Mouse (Mus musculus): ENCODE results near the gene Txndc11. TPM values are rescaled to one million over a fixed set of nuclear protein-coding genes. Genes with fewer than 3 reads are reported as not detected.
A peak's percentile ranks its signal among the peaks of the same experiment; 100 is the strongest.

Txndc11 gene
- total and polyA plus RNA-seq, 2 experiments from 2014 or later: 25.2 to 44.1 TPM

GRCm38 (mm10) chr16:11062794-11063721 lies 71.4 kb downstream of the Txndc11 start:
- Histone ChIP-seq H3K4me3 (ENCODE audit: low read length) (no peak overlapping the region), H3K4me1 (ENCODE audit: insufficient read depth, low read length) (peaks cover 16% of the 10 kb centered on the region), H3K36me3 (ENCODE audit: insufficient read depth, low read length) (no peaks in the 10 kb centered on the region), H3K27ac (peak overlapping the region; percentile 69), H3K9me3 (ENCODE audit: low read length) (no peaks in the 10 kb centered on the region), H3K9ac (replicated peaks; ENCODE audit: low read length) (peak overlapping the region; percentile 35; the same call in 1 of the 2 replicates), H3K27me3 (ENCODE audit: insufficient read depth, low read length) (no peaks in the 10 kb centered on the region), H3K4me2 (ENCODE audit: low read depth, low read length) (no peak overlapping the region)
- no peak for ATAC-seq
- no peak for TF ChIP-seq CTCF (IDR thresholded peaks at IDR 0.05; ENCODE audit: low read depth)
- DNase-seq (ENCODE audit: low spot score): peak; percentile 65
- 19% methylated on average over 13 of the region's 13 CpGs for WGBS

- Histone ChIP-seq H3K4me2 (ENCODE audit: low read depth, low read length) (no peak within 1 kb of the TSS), H3K9ac (replicated peaks; ENCODE audit: low read length) (no peak within 1 kb of the TSS), H3K4me3 (ENCODE audit: low read length) (no peak within 1 kb of the TSS), H3K4me1 (ENCODE audit: insufficient read depth, low read length) (peaks cover 8% of the 10 kb centered on the region), H3K27ac (no peak within 1 kb of the TSS), H3K9me3 (ENCODE audit: low read length) (no peaks in the 10 kb centered on the region), H3K36me3 (ENCODE audit: insufficient read depth, low read length) (no peaks in the 10 kb centered on the region), H3K27me3 (ENCODE audit: insufficient read depth, low read length) (no peaks in the 10 kb centered on the region)
- no peak for TF ChIP-seq CTCF (IDR thresholded peaks at IDR 0.05; ENCODE audit: low read depth)
- ATAC-seq: no peak
- 85% methylated on average over 4 of the region's 4 CpGs for WGBS
- DNase-seq (ENCODE audit: low spot score): no peak
Observed at GRCm38 (mm10) chr16:11060645-11061044, 73.8 kb downstream of the Txndc11 start, which contains the start of gene Snn. Snn (plus strand) TSS chr16:11060945.

GRCm38 (mm10) chr16:11055916-11056315 lies 78.5 kb downstream of the Txndc11 start:
- no peaks in the 10 kb centered on the region for H3K27me3 ChIP-seq (ENCODE audit: insufficient read depth, low read length)
- ATAC-seq (0 out of 2 replicates have a peak, but pooled peaks have one; percentile 50), DNase-seq (ENCODE audit: low spot score) (no peak)
- no peaks in the 10 kb centered on the region for H3K36me3 ChIP-seq (ENCODE audit: insufficient read depth, low read length)
- H3K27ac ChIP-seq: no peak overlapping the region
- H3K4me1 ChIP-seq (ENCODE audit: insufficient read depth, low read length): no peaks in the 10 kb centered on the region
- TF ChIP-seq CTCF (IDR thresholded peaks at IDR 0.05; ENCODE audit: low read depth): no peak
- H3K9me3 ChIP-seq (ENCODE audit: low read length): no peaks in the 10 kb centered on the region
- H3K9ac ChIP-seq (replicated peaks; ENCODE audit: low read length): no peak overlapping the region
- 59% methylated on average over 5 of the region's 5 CpGs for WGBS
- no peak overlapping the region for H3K4me3 ChIP-seq (ENCODE audit: low read length)
- no peak overlapping the region for H3K4me2 ChIP-seq (ENCODE audit: low read depth, low read length)

- H3K4me1 ChIP-seq (ENCODE audit: insufficient read depth, low read length): no peaks in the 10 kb centered on the region
- DNase-seq (ENCODE audit: low spot score): no peak
- H3K4me2 ChIP-seq (ENCODE audit: low read depth, low read length): no peak overlapping the region
- ATAC-seq: no peak
- H3K4me3 ChIP-seq (ENCODE audit: low read length): no peak overlapping the region
- no peaks in the 10 kb centered on the region for H3K27me3 ChIP-seq (ENCODE audit: insufficient read depth, low read length)
- WGBS: 75% methylated on average over 6 of the region's 6 CpGs
- H3K9me3 ChIP-seq (ENCODE audit: low read length): no peaks in the 10 kb centered on the region
- no peaks in the 10 kb centered on the region for H3K36me3 ChIP-seq (ENCODE audit: insufficient read depth, low read length)
- H3K9ac ChIP-seq (replicated peaks; ENCODE audit: low read length): no peak overlapping the region
- no peak overlapping the region for H3K27ac ChIP-seq
- no peak for TF ChIP-seq CTCF (IDR thresholded peaks at IDR 0.05; ENCODE audit: low read depth)
Observed at GRCm38 (mm10) chr16:11054871-11055270, 79.6 kb downstream of the Txndc11 start.

- H3K27me3 ChIP-seq (ENCODE audit: insufficient read depth, low read length): no peaks in the 10 kb centered on the region
- DNase-seq (ENCODE audit: low spot score) (no peak), ATAC-seq (no peak)
- no peak overlapping the region for H3K27ac ChIP-seq
- H3K36me3 ChIP-seq (ENCODE audit: insufficient read depth, low read length): no peaks in the 10 kb centered on the region
- no peak overlapping the region for H3K4me3 ChIP-seq (ENCODE audit: low read length)
- 66% methylated on average over 6 of the region's 6 CpGs for WGBS
- H3K9me3 ChIP-seq (ENCODE audit: low read length): no peaks in the 10 kb centered on the region
- TF ChIP-seq CTCF (IDR thresholded peaks at IDR 0.05; ENCODE audit: low read depth): no peak
- no peak overlapping the region for H3K9ac ChIP-seq (replicated peaks; ENCODE audit: low read length)
- H3K4me2 ChIP-seq (ENCODE audit: low read depth, low read length): no peak overlapping the region
- H3K4me1 ChIP-seq (ENCODE audit: insufficient read depth, low read length): no peaks in the 10 kb centered on the region
Observed at GRCm38 (mm10) chr16:11054409-11054808, 80.0 kb downstream of the Txndc11 start.

GRCm38 (mm10) chr16:11051134-11051533 lies 83.3 kb downstream of the Txndc11 start:
- no peak overlapping the region for H3K4me3 ChIP-seq (ENCODE audit: low read length)
- H3K9ac ChIP-seq (replicated peaks; ENCODE audit: low read length): no peak overlapping the region
- ATAC-seq: no peak
- no peaks in the 10 kb centered on the region for H3K27me3 ChIP-seq (ENCODE audit: insufficient read depth, low read length)
- H3K36me3 ChIP-seq (ENCODE audit: insufficient read depth, low read length): no peaks in the 10 kb centered on the region
- no peaks in the 10 kb centered on the region for H3K9me3 ChIP-seq (ENCODE audit: low read length)
- TF ChIP-seq CTCF (IDR thresholded peaks at IDR 0.05; ENCODE audit: low read depth): no peak
- no peak overlapping the region for H3K27ac ChIP-seq
- no peak for DNase-seq (ENCODE audit: low spot score)
- no peaks in the 10 kb centered on the region for H3K4me1 ChIP-seq (ENCODE audit: insufficient read depth, low read length)
- no peak overlapping the region for H3K4me2 ChIP-seq (ENCODE audit: low read depth, low read length)
- 89% methylated on average over 11 of the region's 11 CpGs for WGBS

GRCm38 (mm10) chr16:11050226-11050625 lies 84.2 kb downstream of the Txndc11 start:
- H3K27me3 ChIP-seq (ENCODE audit: insufficient read depth, low read length): no peaks in the 10 kb centered on the region
- DNase-seq (ENCODE audit: low spot score) (no peak), ATAC-seq (no peak)
- H3K27ac ChIP-seq: no peak overlapping the region
- H3K9ac ChIP-seq (replicated peaks; ENCODE audit: low read length): no peak overlapping the region
- no peaks in the 10 kb centered on the region for H3K9me3 ChIP-seq (ENCODE audit: low read length)
- no peak for TF ChIP-seq CTCF (IDR thresholded peaks at IDR 0.05; ENCODE audit: low read depth)
- H3K4me1 ChIP-seq (ENCODE audit: insufficient read depth, low read length): no peaks in the 10 kb centered on the region
- no peak overlapping the region for H3K4me3 ChIP-seq (ENCODE audit: low read length)
- 78% methylated on average over 2 of the region's 2 CpGs for WGBS
- no peak overlapping the region for H3K4me2 ChIP-seq (ENCODE audit: low read depth, low read length)
- H3K36me3 ChIP-seq (ENCODE audit: insufficient read depth, low read length): no peaks in the 10 kb centered on the region
